Mouse (Mus musculus) erythroblast, embryonic 14.5 days (primary cell): Measurements from ENCODE around the gene Sdcbp2.

Experiments
- GATA1 ChIP-seq: IDR thresholded peaks from 2 replicates; pipeline ENCODE4 v1.6.1; 2012; ENCODE audit warnings: low read length, inconsistent platforms, mixed read lengths
- TAL1 ChIP-seq: IDR thresholded peaks from 3 replicates; pipeline ENCODE4 v1.6.1; 2012; ENCODE audit warnings: low read length, inconsistent platforms, mixed read lengths

DNA sequence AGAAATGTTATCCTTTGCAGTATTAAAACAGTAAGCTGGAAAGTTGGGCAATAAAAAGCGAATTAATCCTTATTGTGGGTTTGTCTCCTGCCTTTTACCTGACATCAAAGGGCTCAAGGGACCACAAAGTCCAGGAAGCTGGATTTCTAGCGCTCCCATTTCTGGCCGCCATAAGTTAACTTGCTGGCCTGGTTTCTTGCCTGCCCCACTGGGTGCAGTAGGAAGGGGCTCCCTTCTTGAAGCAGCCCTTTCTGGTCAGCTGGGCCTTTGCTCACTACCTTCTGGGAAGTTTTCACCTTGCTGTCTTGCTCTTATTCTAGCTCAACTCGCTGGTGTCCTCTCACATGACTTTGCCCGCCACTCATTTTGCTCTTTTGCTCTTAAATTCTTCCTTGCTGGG, 60.6 kb downstream of the Sdcbp2 start:
- TF ChIP-seq GATA1 (no peak), TAL1 (no peak)
